Mouse (Mus musculus): ENCODE results near the gene Spag7. TPM values are rescaled to one million over a fixed set of nuclear protein-coding genes. Genes with fewer than 3 reads are reported as not detected.

Gene Spag7
- polyA plus RNA-seq, 1 experiment from 2014 or later, result 107 TPM

Small RNA genes lying within 50 kb of the gene (microRNA-seq; reads per million reads assigned to microRNA genes)
- gene Mir6925 (ENCODE audit: borderline number of aligned reads), result not detected

Other genes with a start within 250 kb of the Spag7 start
- gene Arrb2, start 236.8 kb downstream of the Spag7 start, polyA plus RNA-seq (2014; fragmentation: Nextera tagmentation; extraction: Ambion mirVana), result 21.4 and 24.1 TPM in 2 replicates
- 38.7 and 46.9 TPM in 2 replicates for gene Med11, start 217.5 kb downstream of the Spag7 start, polyA plus RNA-seq (2014; fragmentation: Nextera tagmentation; extraction: Ambion mirVana)
- gene Zmynd15, start 210.0 kb downstream of the Spag7 start, polyA plus RNA-seq (2014; fragmentation: Nextera tagmentation; extraction: Ambion mirVana), result 0.18 and 0.26 TPM in 2 replicates
- 0.81 and 0.91 TPM in 2 replicates for gene Cxcl16, start 209.4 kb downstream of the Spag7 start, polyA plus RNA-seq (2014; fragmentation: Nextera tagmentation; extraction: Ambion mirVana)
- gene Tm4sf5, start 164.2 kb downstream of the Spag7 start, polyA plus RNA-seq (2014; fragmentation: Nextera tagmentation; extraction: Ambion mirVana), result 0.36 TPM in 1 of 2 replicates, not detected in the other
- 0.45 TPM in 1 of 2 replicates, not detected in the other for gene Vmo1, start 154.8 kb downstream of the Spag7 start, polyA plus RNA-seq (2014; fragmentation: Nextera tagmentation; extraction: Ambion mirVana)
- gene Gltpd2, start 150.2 kb downstream of the Spag7 start, polyA plus RNA-seq (2014; fragmentation: Nextera tagmentation; extraction: Ambion mirVana), result 0.46 TPM in 1 of 2 replicates, not detected in the other
- gene Psmb6, start 144.0 kb downstream of the Spag7 start, polyA plus RNA-seq (2014; fragmentation: Nextera tagmentation; extraction: Ambion mirVana), result 827 and 878 TPM in 2 replicates
- gene Gm40193, start 136.5 kb downstream of the Spag7 start, polyA plus RNA-seq (2014; fragmentation: Nextera tagmentation; extraction: Ambion mirVana), result not detected in 2 replicates
- 1.6 and 2.2 TPM in 2 replicates for gene Pld2, start 129.4 kb downstream of the Spag7 start, polyA plus RNA-seq (2014; fragmentation: Nextera tagmentation; extraction: Ambion mirVana)
- gene Mink1, start 106.5 kb downstream of the Spag7 start, polyA plus RNA-seq (2014; fragmentation: Nextera tagmentation; extraction: Ambion mirVana), result 12.6 and 13.7 TPM in 2 replicates
- gene 4930544D05Rik, start 53.6 kb downstream of the Spag7 start, polyA plus RNA-seq (2014; fragmentation: Nextera tagmentation; extraction: Ambion mirVana), result not detected in 2 replicates
- not detected in 2 replicates for gene Chrne, start 50.2 kb downstream of the Spag7 start, polyA plus RNA-seq (2014; fragmentation: Nextera tagmentation; extraction: Ambion mirVana)
- gene Gp1ba, start 30.3 kb downstream of the Spag7 start, polyA plus RNA-seq (2014; fragmentation: Nextera tagmentation; extraction: Ambion mirVana), result 0.93 and 1.3 TPM in 2 replicates
- gene Rnf167, start 22.2 kb downstream of the Spag7 start, polyA plus RNA-seq (2014; fragmentation: Nextera tagmentation; extraction: Ambion mirVana), result 81.9 and 92.8 TPM in 2 replicates
- 144 and 150 TPM in 2 replicates for gene Slc25a11, start 21.9 kb downstream of the Spag7 start, polyA plus RNA-seq (2014; fragmentation: Nextera tagmentation; extraction: Ambion mirVana)
- 1,669 and 1,679 TPM in 2 replicates for gene Pfn1, start 14.8 kb downstream of the Spag7 start, polyA plus RNA-seq (2014; fragmentation: Nextera tagmentation; extraction: Ambion mirVana)
- gene Eno3, start 12.2 kb downstream of the Spag7 start, polyA plus RNA-seq (2014; fragmentation: Nextera tagmentation; extraction: Ambion mirVana), result 30.7 and 40.4 TPM in 2 replicates
- 4.4 and 7.3 TPM in 2 replicates for gene Camta2, start 18.7 kb upstream of the Spag7 start, polyA plus RNA-seq (2014; fragmentation: Nextera tagmentation; extraction: Ambion mirVana)
- 0.73 and 0.82 TPM in 2 replicates for gene Inca1, start 30.7 kb upstream of the Spag7 start, polyA plus RNA-seq (2014; fragmentation: Nextera tagmentation; extraction: Ambion mirVana)
- 7.5 and 8.3 TPM in 2 replicates for gene Kif1c, start 31.1 kb upstream of the Spag7 start, polyA plus RNA-seq (2014; fragmentation: Nextera tagmentation; extraction: Ambion mirVana)
- gene Zfp3, start 94.8 kb upstream of the Spag7 start, polyA plus RNA-seq (2014; fragmentation: Nextera tagmentation; extraction: Ambion mirVana), result 6.7 and 7.3 TPM in 2 replicates
- not detected in 2 replicates for gene Scimp, start 143.2 kb upstream of the Spag7 start, polyA plus RNA-seq (2014; fragmentation: Nextera tagmentation; extraction: Ambion mirVana)
- 36.2 and 36.6 TPM in 2 replicates for gene Rabep1, start 175.4 kb upstream of the Spag7 start, polyA plus RNA-seq (2014; fragmentation: Nextera tagmentation; extraction: Ambion mirVana)